Mouse (Mus musculus) gastrocnemius, postnatal 36 days (tissue): Measurements from ENCODE around the gene Luzp1. TPM values are rescaled to one million over a fixed set of nuclear protein-coding genes. Genes with fewer than 3 reads are reported as not detected.

Source experiments
- DNase-seq, 2 experiments: peaks; one replicate each; pipeline ENCODE4 v3.0.0; 2022
- intact Hi-C: fragments of 180-260 bp; cut with DNase I; formaldehyde crosslinking; loops from one replicate; pipeline ENCODE4 v1.15.1; 2025
- total RNA-seq, 2 experiments: library from RNA; stranded (reverse); gene quantifications; 2 replicates each; pipeline ENCODE4 v1.2.3; 2021

Gene Luzp1
- total RNA-seq, 2 experiments from 2014 or later, result 12.6 to 13.1 TPM

- peak in 1 of 2 experiments; percentile 19 for DNase-seq
- intact Hi-C loops, result loop anchor here (1.0 to 5.0 kb wide), 2 partner anchors 72 to 96 kb away; partner anchors contain the start of gene Lactbl1
Observed at GRCm38 (mm10) chr4:136526412-136526811, 56.9 kb downstream of the Luzp1 start.

GRCm38 (mm10) chr4:136545151-136545550 is 75.6 kb downstream of the Luzp1 start:
- intact Hi-C loops, result no loop called here
- DNase-seq, result no peak

- no peak for DNase-seq
- intact Hi-C loops, result no loop called here
Observed at GRCm38 (mm10) chr4:136546279-136547045, 76.9 kb downstream of the Luzp1 start.

GRCm38 (mm10) chr4:136547721-136548120 is 78.2 kb downstream of the Luzp1 start:
- intact Hi-C loops, result no loop called here

GRCm38 (mm10) chr4:136548381-136548801 is 78.8 kb downstream of the Luzp1 start:
- no peak for DNase-seq
- intact Hi-C loops, result no loop called here

More at GRCm38 (mm10) chr4:136547721-136548120, 78.2 kb downstream of the Luzp1 start:
- DNase-seq, result no peak

GRCm38 (mm10) chr4:136553108-136553507 is 83.5 kb downstream of the Luzp1 start:
- no peak for DNase-seq
- intact Hi-C loops, result no loop called here

- DNase-seq, result no peak
- intact Hi-C loops, result loop anchor here (5.0 kb wide), 1 partner anchor 205 kb away; no protein-coding TSS in a partner anchor
Observed at GRCm38 (mm10) chr4:136557638-136558037, 88.1 kb downstream of the Luzp1 start.

GRCm38 (mm10) chr4:136559690-136560089 is 90.1 kb downstream of the Luzp1 start:
- DNase-seq, result no peak
- intact Hi-C loops, result loop anchor here (5.0 kb wide), 1 partner anchor 207 kb away; no protein-coding TSS in a partner anchor

- no peak for DNase-seq
- intact Hi-C loops, result no loop called here
Observed at GRCm38 (mm10) chr4:136560270-136560991, 90.9 kb downstream of the Luzp1 start.

- DNase-seq, result no peak
- intact Hi-C loops, result no loop called here
Observed at GRCm38 (mm10) chr4:136562755-136563154, 93.2 kb downstream of the Luzp1 start.

GRCm38 (mm10) chr4:136568629-136569028 is 99.1 kb downstream of the Luzp1 start:
- intact Hi-C loops, result no loop called here
- no peak for DNase-seq

- no peak for DNase-seq
- intact Hi-C loops, result no loop called here
Observed at GRCm38 (mm10) chr4:136569998-136570397, 100.4 kb downstream of the Luzp1 start.

- DNase-seq, result no peak
- intact Hi-C loops, result loop anchor here (5.0 kb wide), 1 partner anchor 45 kb away; no protein-coding TSS in a partner anchor
Observed at GRCm38 (mm10) chr4:136581885-136582284, 112.3 kb downstream of the Luzp1 start.

- intact Hi-C loops, result no loop called here
- no peak for DNase-seq
Observed at GRCm38 (mm10) chr4:136587221-136587827, 117.8 kb downstream of the Luzp1 start.

- intact Hi-C loops, result no loop called here
- no peak for DNase-seq
Observed at GRCm38 (mm10) chr4:136588003-136588402, 118.4 kb downstream of the Luzp1 start.

- intact Hi-C loops, result no loop called here
- DNase-seq, result no peak
Observed at GRCm38 (mm10) chr4:136592111-136592510, 122.5 kb downstream of the Luzp1 start.

- intact Hi-C loops, result no loop called here
- DNase-seq, result no peak
Observed at GRCm38 (mm10) chr4:136594006-136594405, 124.4 kb downstream of the Luzp1 start.

- intact Hi-C loops, result no loop called here
- DNase-seq, result no peak
Observed at GRCm38 (mm10) chr4:136595221-136595620, 125.7 kb downstream of the Luzp1 start.

GRCm38 (mm10) chr4:136598268-136598876 is 128.8 kb downstream of the Luzp1 start:
- intact Hi-C loops, result no loop called here
- DNase-seq, result no peak

GRCm38 (mm10) chr4:136599869-136600268 is 130.3 kb downstream of the Luzp1 start:
- intact Hi-C loops, result loop anchor here (5.0 kb wide), 1 partner anchor 128 kb away; no protein-coding TSS in a partner anchor
- DNase-seq, result no peak
